Mouse (Mus musculus) gastrocnemius, adult 2 months (tissue): Measurements from ENCODE around the gene Olfr1225. TPM values are rescaled to one million over a fixed set of nuclear protein-coding genes. Genes with fewer than 3 reads are reported as not detected.
"Not testable (repeated sequence)": the region's sequence is repeated elsewhere in the genome, so short reads cannot be mapped to it uniquely, and the experiment has no call there.

ENCODE experiments used
- DNase-seq: peaks from one replicate; pipeline ENCODE4 v3.0.0; 2022
- H3K27ac ChIP-seq: fragments of 200-600 bp; 2 replicates; pipeline ENCODE4 v1.8.1; 2022; ENCODE audit warnings: mild to moderate bottlenecking
- H3K4me3 ChIP-seq: fragments of 200-600 bp; 2 replicates; pipeline ENCODE4 v1.8.1; 2022; ENCODE audit warnings: mild to moderate bottlenecking, moderate library complexity
- CTCF ChIP-seq: fragments of 200-600 bp; IDR thresholded peaks from 2 replicates; pipeline ENCODE4 v1.8.1; 2022; ENCODE audit warnings: antibody characterized with exemption, mild to moderate bottlenecking, moderate library complexity
- intact Hi-C: fragments of 180-260 bp; cut with DNase I; formaldehyde crosslinking; loops from one replicate; pipeline ENCODE4 v1.15.1; 2025
- long read RNA-seq, 2 experiments: library from polyadenylated mRNA; stranded (forward); transcript quantifications; one replicate each; pipeline ENCODE4 v2.0.0; 2021
- total RNA-seq, 2 experiments: library from RNA; stranded (reverse); gene quantifications; 2 replicates each; pipeline ENCODE4 v1.2.3; 2021

The Olfr1225 gene
- total RNA-seq: not detected
- long read RNA-seq, experiment 1: 0 reads
- long read RNA-seq, experiment 2: 0 reads

DNA sequence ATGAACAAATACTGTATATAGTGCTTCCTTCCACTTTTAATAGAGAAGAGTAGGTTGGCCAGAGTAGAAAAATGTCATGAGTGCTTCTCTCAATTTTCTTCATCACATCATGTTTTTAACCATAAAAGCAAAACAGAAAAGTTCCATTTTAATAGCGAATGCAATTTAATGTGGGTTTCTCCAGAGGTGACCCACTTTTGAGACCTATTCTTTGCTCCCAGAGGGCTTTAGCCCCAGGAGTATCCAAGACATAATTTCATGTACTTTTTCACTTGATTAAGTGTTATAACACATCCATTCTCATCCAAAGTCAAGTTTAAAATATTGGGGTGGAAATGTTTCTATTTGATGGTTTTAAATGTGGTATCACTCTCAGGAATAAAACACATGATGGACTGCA, at the start of gene Olfr1225:
Gene Olfr1225 (minus strand): TSS at position 101 of the 400 bp plus-strand sequence.
- intact Hi-C loops: no loop called here
- no peak within 1 kb of the TSS for H3K27ac ChIP-seq
- no peak for DNase-seq
- H3K4me3 ChIP-seq: no peak within 1 kb of the TSS
- no peak for TF ChIP-seq CTCF

GRCm38 (mm10) chr2:89199948-89200347, 25.5 kb upstream of the Olfr1225 start, which contains the start of gene Olfr1226:
Gene Olfr1226 (minus strand): TSS chr2:89200048.
- no peak for DNase-seq
- Histone ChIP-seq H3K4me3 (no peak within 1 kb of the TSS), H3K27ac (no peak within 1 kb of the TSS)
- no peak for TF ChIP-seq CTCF
- intact Hi-C loops: no loop called here

GRCm38 (mm10) chr2:89196325-89196982, 22.0 kb upstream of the Olfr1225 start:
- Histone ChIP-seq H3K27ac (no peak overlapping the region), H3K4me3 (no peak overlapping the region)
- no peak for DNase-seq
- no peak for TF ChIP-seq CTCF
- intact Hi-C loops: no loop called here

GRCm38 (mm10) chr2:89164711-89165110, 9.8 kb downstream of the Olfr1225 start:
- DNase-seq, H3K27ac ChIP-seq, H3K4me3 ChIP-seq, intact Hi-C loops: not testable (repeated sequence)

DNA sequence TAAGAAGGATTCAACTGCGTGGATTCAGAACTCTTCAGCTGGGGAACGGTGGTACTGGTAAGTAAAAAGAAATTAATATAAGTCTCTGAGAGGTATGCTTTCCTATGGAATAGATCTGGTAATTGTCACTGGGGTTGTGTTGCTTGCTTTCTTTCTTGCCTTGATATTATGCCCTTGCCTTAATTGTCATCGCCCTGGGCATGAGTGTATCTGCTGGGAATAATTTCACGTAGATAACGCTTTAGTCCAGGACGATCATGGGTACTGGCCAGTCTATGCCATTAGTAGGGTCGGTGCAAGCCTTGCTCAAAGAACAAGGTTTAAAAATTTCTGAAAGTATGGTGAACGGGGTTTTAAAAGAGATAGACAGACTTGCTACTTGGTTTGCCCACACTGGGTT, 10.5 kb downstream of the Olfr1225 start, which contains the start of gene Olfr1224-ps1:
Gene Olfr1224-ps1 (minus strand): TSS at position 101 of the 400 bp plus-strand sequence.
- intact Hi-C loops, H3K27ac ChIP-seq, DNase-seq, H3K4me3 ChIP-seq: not testable (repeated sequence)

DNA sequence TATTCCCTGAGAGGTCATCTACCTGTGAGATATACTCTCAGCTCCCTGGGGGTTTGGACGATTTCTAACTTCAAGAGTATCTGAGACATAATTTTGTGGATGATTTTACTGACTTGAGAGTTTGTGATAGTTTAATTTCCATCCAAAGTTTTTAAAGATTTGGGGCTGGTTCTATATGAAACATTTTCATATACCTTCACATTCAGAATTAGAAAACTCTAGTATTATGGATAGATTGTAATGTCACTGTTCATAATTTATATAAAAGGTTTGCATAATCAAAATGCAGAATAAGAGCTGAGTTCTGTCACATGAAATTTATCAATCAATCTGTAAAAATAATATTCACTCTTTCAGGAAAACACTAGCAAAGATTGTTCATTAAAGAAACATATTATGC, 23.0 kb downstream of the Olfr1225 start, which contains the start of gene Olfr1223:
Gene Olfr1223 (minus strand): TSS at position 101 of the 400 bp plus-strand sequence.
- intact Hi-C loops: no loop called here
- no peak for DNase-seq
- no peak for TF ChIP-seq CTCF
- Histone ChIP-seq H3K27ac (no peak within 1 kb of the TSS), H3K4me3 (no peak within 1 kb of the TSS)

DNA sequence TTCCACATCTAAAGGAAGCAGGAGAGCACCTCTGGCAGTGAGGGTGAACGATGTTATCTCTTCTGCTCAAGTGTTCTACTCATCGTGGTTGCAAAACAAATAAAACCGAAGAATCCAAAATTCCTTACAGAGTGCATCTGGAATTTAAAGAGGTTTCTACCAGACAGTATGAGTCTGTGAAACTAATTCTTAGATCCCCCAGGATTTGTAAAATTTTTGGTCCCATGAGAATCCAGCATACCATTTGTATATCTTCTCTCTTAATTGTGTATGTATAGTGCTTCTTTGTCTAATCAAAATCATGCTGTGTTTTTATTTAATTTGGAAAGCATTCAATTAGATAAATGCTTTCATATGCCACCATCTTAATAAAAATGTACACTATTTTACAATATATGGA, 41.5 kb downstream of the Olfr1225 start, which contains the start of gene Olfr1222:
Gene Olfr1222 (minus strand): TSS at position 101 of the 400 bp plus-strand sequence.
- no peak for DNase-seq
- no peak within 1 kb of the TSS for H3K27ac ChIP-seq
- intact Hi-C loops: no loop called here
- no peak for TF ChIP-seq CTCF
- H3K4me3 ChIP-seq: no peak within 1 kb of the TSS

Other genes with a start within 250 kb of the Olfr1225 start
- gene Olfr1211, start 236.6 kb downstream of the Olfr1225 start, total RNA-seq: not detected
- gene Olfr1212, start 220.7 kb downstream of the Olfr1225 start, total RNA-seq: not detected
- not detected for gene Gm13762, start 194.4 kb downstream of the Olfr1225 start, total RNA-seq
- gene Olfr1214, start 182.0 kb downstream of the Olfr1225 start, total RNA-seq: not detected
- not detected for gene Olfr1215, start 167.7 kb downstream of the Olfr1225 start, total RNA-seq
- not detected for gene Olfr1216, start 156.3 kb downstream of the Olfr1225 start, total RNA-seq
- gene Olfr1217, start 142.6 kb downstream of the Olfr1225 start, total RNA-seq: not detected
- not detected for gene Olfr1218, start 113.5 kb downstream of the Olfr1225 start, total RNA-seq
- not detected for gene Olfr1219, start 91.2 kb downstream of the Olfr1225 start, total RNA-seq
- gene Olfr1220, start 67.8 kb downstream of the Olfr1225 start, total RNA-seq: not detected
- gene Olfr1221, start 57.4 kb downstream of the Olfr1225 start, total RNA-seq: not detected
- gene Olfr1222, start 41.6 kb downstream of the Olfr1225 start, total RNA-seq: not detected
- not detected for gene Olfr1223, start 23.1 kb downstream of the Olfr1225 start, total RNA-seq
- not detected for gene Olfr1224-ps1, start 10.6 kb downstream of the Olfr1225 start, total RNA-seq
- gene Olfr1226, start 25.4 kb upstream of the Olfr1225 start, total RNA-seq: not detected
- not detected for gene Olfr1228, start 79.4 kb upstream of the Olfr1225 start, total RNA-seq
- not detected for gene Olfr1229, start 113.3 kb upstream of the Olfr1225 start, total RNA-seq
- not detected for gene Olfr1230, start 122.6 kb upstream of the Olfr1225 start, total RNA-seq
- not detected for gene Olfr1231, start 132.4 kb upstream of the Olfr1225 start, total RNA-seq
- not detected for gene Olfr1232, start 155.0 kb upstream of the Olfr1225 start, total RNA-seq
- not detected for gene Olfr1233, start 167.7 kb upstream of the Olfr1225 start, total RNA-seq
- gene Olfr1234, start 190.2 kb upstream of the Olfr1225 start, total RNA-seq: not detected
- not detected for gene Olfr1238, start 235.0 kb upstream of the Olfr1225 start, total RNA-seq
- gene Olfr1239, start 245.7 kb upstream of the Olfr1225 start, total RNA-seq: not detected